Mouse (Mus musculus) hematopoietic stem cell, adult 5-6 weeks (primary cell): ENCODE results near the gene Hspbp1. TPM values are rescaled to one million over a fixed set of nuclear protein-coding genes. Genes with fewer than 3 reads are reported as not detected.

Source experiments
- ATAC-seq, 2 experiments: fragments of 125-278 bp in 1 of 2; replicated peaks in 1 of 2; 2 replicates each; pipeline ENCODE4 v1.8.0; 2016 to 2017; ENCODE audit warnings: inconsistent platforms in 2 of 2, mild to moderate bottlenecking in 2 of 2, moderate number of reproducible peaks in 2 of 2, low read depth in 1 of 2, moderate TSS enrichment in 1 of 2; ENCODE audit not compliant: low FRiP score in 2 of 2, poor library complexity in 2 of 2, severe bottlenecking in 2 of 2, insufficient read depth in 1 of 2, low TSS enrichment in 1 of 2
- total RNA-seq: library from RNA; stranded (forward); fragments of 172-1452, 232-1000 nt; gene quantifications from 2 replicates; pipeline ENCODE4 v1.2.3, GENCODE M21; 2017

The Hspbp1 gene
- 19.0 and 25.2 TPM in 2 replicates for total RNA-seq

DNA sequence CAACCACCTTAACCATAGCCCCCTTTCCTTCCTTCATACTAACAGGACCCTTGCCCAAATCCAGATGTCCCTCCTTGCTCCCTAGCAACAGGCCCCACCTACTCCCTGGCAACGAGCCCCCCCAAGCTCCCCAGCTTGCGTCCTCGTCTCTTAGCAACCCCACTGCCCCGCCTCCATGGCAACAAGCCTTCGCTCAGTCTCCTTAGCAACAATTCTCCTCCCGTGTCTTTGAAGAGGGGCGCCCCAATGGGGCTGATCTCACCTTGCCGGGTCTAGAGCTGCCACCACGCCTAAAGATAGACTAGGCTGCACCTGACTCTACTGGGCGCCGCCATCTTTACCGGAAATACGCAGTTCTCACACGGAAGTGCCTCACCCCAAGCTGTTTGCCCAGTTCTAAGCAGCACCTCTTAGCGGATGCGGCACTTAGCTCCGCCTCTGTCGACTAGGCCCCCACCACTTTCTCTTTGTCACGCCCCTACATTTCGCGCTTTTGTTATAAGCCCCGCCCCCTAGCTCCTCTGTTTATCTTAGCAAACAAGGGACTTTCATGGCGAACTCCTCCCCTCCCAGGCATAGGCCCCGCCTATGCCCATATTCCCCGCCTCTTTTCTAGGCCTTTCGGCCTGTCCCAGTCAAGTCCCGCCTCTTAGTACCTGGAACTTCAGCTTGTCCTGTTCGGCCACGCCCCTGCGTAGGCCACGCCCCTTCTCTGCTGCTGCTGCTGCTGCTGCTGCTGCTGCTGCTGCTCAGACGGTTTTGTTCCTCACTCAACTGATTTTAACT lies at the start of gene Hspbp1:
Hspbp1 (minus strand) TSS at position 437 of the 786 bp plus-strand sequence.
- peak; percentile 96 to 98 for ATAC-seq

DNA sequence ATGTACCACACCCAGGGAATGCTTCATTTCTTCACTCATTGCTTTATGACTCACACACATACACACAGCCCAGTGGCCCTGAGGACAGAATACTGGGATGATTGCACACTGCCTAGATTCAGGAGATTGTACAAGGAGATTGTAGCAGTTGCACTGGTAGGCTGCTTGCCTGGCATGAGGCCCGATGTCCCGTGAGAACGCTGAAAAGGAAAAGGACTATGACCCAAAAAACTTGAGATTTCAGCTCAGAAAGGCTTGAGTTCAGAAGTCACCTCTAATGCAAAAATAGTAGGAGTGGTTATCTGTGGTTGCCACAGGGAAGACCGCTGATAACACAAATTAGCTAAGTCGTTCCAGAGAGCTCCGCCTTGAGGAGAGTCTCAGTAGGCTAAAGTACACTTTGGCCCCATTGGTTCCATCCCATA lies 48.1 kb upstream of the Hspbp1 start:
- no peak for ATAC-seq

GRCm38 (mm10) chr7:4731090-4731489 lies 46.2 kb upstream of the Hspbp1 start:
- peak in 1 of 2 experiments; percentile 21; a peak in 1 of 4 replicates for ATAC-seq

GRCm38 (mm10) chr7:4725169-4725568 lies 40.3 kb upstream of the Hspbp1 start, which contains the start of gene Tmem150b:
Tmem150b (minus strand) TSS chr7:4725249.
- ATAC-seq, result peak; percentile 59 to 65

GRCm38 (mm10) chr7:4724359-4724758 lies 39.5 kb upstream of the Hspbp1 start:
- peak; percentile 61; a peak in 2 of 4 replicates for ATAC-seq

DNA sequence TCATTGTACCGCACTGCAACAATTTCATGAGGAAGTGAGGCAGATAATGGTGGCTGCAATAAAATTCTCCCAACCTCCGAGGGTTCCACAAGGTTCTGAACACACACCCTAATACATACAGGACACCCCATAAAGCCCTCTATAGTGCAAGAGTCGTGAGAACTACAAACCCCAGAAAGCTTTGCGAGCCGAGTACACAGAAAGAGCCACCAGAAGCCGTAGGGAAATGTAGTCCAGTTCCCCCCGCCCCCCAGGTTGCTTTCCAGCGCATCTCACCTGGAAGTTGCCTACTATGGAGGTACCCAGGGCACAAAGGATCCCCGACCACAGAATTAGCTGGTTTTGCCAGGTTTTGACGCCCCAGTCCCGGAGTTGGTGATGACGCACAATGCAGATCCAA lies 38.6 kb upstream of the Hspbp1 start:
- peak in 1 of 2 experiments; percentile 39; a peak in 2 of 4 replicates for ATAC-seq

DNA sequence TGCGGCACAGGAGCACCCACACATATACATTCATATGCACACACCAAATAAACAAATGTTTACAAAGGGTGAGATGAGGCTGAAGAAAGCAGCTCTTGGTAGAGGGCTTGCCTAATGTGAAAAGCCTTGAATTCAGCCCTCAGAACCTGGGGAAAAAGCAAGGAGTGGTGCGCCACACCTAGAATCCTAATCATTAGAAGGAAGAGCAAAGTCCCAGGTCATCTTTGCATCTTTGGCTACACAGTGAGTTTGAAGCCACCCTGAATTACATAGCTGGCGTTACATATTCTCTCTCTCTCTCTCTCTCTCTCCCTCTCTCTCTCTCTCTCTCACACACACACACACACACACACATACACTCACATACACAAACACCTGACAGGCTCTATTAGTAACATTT lies 34.4 kb upstream of the Hspbp1 start:
- no peak for ATAC-seq

DNA sequence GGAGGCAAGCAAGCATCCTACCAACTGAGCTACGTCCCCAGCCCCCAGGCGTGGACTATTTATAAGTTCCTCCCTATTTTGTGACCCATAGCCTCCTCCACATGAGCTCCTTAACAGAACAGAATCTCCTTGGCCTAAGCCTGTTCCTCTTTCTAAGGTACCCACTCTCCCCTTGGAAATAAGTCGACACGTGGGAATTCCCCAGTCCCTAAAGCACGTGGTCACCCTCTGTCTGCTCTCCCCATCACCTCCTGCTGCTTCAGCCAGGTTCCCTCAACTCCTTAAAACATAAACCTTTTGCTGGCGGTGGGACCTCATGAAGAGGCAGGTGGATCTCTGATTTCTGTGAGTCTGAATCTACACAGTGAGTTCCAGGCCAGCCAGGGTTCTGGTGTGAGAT lies 32.1 kb upstream of the Hspbp1 start:
- no peak for ATAC-seq

- ATAC-seq, result no peak; a peak in 1 of 4 replicates
These were observed 27.7 kb upstream of the Hspbp1 start for GRCm38 (mm10) chr7:4712594-4712993.

- peak; percentile 41 to 48; a peak in 3 of 4 replicates for ATAC-seq
These were observed 20.2 kb upstream of the Hspbp1 start for GRCm38 (mm10) chr7:4705098-4705497.

DNA sequence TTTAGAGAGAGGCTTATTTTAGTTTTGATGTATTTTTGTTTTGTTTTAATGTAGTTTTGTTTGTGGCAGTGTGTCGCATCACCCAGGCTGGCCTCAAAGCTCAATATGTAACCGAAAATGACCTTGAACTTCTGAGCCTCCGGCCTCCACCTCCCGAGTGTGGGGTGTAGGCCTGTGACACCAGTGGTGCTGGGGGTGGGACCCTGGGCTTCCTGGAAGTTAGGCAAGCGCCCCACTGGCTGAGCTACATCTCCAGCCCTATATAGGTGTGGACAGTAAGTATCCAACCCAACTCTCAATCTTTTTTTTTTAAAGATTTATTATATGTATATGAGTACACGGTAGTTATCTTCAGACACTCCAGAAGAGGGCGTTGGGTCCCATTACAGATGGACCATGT lies 18.3 kb upstream of the Hspbp1 start:
- no peak for ATAC-seq

- no peak for ATAC-seq
These were observed 17.5 kb upstream of the Hspbp1 start for GRCm38 (mm10) chr7:4702334-4702733.

- no peak for ATAC-seq
These were observed 8.1 kb upstream of the Hspbp1 start for GRCm38 (mm10) chr7:4693004-4693403.

DNA sequence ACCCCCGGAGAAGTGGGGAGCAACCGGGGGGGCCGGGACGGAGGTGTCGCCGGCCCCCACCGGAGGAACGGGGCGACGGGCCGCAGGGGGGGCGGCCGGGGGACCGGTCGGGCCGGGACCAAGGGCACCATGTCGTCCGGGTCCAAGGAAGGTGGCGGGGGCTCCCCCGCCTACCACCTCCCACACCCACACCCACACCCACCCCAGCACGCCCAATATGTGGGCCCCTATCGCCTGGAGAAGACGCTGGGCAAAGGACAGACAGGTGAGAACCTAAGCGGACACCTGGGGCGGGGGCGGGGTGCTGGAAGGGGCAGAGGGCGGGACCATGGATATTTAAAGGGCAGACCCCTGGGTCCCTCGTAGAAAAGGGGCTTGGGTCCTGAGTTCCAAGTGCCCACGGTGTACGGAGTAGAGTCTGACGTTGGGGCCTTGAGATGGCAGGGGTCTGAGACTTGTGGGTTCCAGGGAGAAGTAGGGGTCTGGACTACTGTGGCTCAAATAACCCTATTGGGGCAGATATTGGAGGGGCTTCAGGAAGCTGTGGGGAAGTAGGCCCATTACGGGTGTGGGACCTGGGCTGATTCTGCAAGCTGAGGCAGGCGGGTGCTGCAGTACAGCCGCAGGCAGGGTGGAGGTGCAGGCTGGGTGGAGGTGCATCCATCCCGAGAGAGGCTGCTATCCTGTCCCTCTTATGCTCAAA lies 6.2 kb upstream of the Hspbp1 start:
- ATAC-seq, result peak in 1 of 2 experiments; percentile 56; a peak in 2 of 4 replicates

- ATAC-seq, result no peak
These were observed 5.5 kb upstream of the Hspbp1 start, which contains the start of gene Brsk1 for GRCm38 (mm10) chr7:4690387-4690786. Brsk1 (plus strand) TSS chr7:4690604.

DNA sequence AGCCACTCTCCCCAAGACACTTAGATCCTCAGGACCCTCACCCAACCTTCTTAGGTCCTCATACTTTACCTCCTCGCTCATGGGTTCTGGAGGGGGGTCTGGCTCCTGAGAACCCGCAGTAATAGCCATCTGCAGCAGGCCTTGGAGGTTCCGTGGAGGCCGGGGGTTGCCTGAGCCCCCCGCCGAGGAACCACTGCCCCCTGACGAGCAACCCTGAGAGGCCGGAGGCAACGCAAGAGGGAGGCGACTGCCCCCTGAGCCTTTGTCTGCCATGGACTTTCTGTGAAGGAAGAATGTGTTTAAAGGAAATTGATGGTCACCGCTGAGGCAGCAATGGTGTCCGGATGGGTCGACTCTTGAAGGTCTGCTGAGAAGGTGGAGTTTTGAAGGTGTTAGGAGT lies 665 bp downstream of the Hspbp1 start:
- peak in 1 of 2 experiments; percentile 2; a peak in 1 of 4 replicates for ATAC-seq

GRCm38 (mm10) chr7:4683307-4683706 lies 1.6 kb downstream of the Hspbp1 start:
- no peak for ATAC-seq

DNA sequence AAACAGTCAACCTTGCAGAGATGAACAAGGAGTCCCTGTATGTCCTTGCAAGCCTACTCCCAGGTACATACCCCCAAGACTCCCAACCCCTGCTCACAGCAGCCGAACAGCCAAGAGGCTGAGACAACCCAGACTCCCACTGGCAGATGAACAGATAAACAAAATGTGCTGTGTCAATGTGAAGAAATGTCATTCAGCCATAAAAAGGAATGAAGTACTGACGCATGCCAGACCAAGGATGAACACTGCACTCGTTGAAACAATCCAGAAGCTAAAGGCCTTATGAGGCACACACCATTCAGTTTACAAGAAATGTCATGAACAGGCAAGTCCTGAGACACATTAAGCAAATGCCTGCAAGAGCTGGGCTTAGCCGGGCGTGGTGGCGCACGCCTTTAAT lies 9.7 kb downstream of the Hspbp1 start:
- no peak for ATAC-seq
